Mouse (Mus musculus): ENCODE results near the gene Sec22b. TPM values are rescaled to one million over a fixed set of nuclear protein-coding genes. Genes with fewer than 3 reads are reported as not detected.

The Sec22b gene
- polyA plus RNA-seq, 1 experiment, result not detected

DNA sequence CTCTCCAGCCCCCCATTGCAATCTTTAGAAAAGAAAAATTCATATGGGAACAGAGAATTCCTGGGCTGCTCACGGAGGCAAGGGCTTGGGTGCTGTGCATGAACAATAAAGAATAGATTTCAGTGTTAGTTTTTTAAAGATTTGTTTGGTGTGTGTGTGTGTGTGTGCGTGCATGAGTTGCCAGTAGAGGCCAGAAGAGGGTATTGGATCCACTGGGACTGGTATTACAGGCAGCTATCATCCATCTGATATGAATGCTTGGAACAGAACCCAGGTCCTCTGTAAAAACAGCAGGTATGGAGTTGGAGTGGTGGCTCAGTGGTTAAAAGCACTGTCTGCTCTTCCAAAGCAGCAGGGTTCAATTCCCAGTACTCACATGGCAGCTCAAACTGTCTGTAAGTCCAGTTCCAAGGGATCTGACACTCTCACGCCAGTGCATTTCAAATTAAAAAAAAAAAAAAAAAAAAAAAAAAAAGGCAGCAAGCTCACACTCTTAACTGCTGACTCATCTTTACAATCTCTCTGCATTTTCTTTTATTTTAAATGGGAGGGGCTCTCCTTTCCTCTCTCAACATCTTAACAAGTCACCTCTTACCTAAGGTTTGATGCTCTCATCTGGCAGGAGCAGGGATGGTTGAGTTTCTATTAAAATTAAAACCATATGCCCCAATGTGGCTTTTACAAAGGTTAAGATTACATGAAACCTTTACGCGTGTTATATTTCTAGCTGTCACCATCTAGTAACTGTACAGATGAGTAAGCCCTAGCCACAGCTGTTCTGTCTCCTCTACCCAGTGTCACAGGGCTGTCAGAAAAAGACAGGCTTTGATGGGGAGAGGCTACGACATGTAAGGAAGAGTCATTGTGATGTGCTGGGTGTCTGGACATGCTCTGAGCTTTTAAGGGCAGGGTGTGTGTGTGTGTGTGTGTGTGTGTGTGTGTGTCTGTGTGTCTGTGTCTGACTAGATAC, 33.6 kb downstream of the Sec22b start:
- 91% methylated on average over 6 of the region's 6 CpGs for WGBS
- no peak for TF ChIP-seq CTCF (IDR thresholded peaks at IDR 0.05; ENCODE audit: insufficient read depth, low read depth, low read length)
- no peak for TF ChIP-seq POLR2A (IDR thresholded peaks at IDR 0.05; ENCODE audit: insufficient read depth, low read depth, low read length)
- no peak overlapping the region for H3K27ac ChIP-seq (ENCODE audit: insufficient read depth, low read depth, low read length)
- H3K4me3 ChIP-seq (ENCODE audit: insufficient read depth, low read depth, low read length), result no peak overlapping the region
- H3K4me1 ChIP-seq (ENCODE audit: control insufficient read depth, insufficient read depth, low read length), result peaks cover 8% of the 10 kb centered on the region

DNA sequence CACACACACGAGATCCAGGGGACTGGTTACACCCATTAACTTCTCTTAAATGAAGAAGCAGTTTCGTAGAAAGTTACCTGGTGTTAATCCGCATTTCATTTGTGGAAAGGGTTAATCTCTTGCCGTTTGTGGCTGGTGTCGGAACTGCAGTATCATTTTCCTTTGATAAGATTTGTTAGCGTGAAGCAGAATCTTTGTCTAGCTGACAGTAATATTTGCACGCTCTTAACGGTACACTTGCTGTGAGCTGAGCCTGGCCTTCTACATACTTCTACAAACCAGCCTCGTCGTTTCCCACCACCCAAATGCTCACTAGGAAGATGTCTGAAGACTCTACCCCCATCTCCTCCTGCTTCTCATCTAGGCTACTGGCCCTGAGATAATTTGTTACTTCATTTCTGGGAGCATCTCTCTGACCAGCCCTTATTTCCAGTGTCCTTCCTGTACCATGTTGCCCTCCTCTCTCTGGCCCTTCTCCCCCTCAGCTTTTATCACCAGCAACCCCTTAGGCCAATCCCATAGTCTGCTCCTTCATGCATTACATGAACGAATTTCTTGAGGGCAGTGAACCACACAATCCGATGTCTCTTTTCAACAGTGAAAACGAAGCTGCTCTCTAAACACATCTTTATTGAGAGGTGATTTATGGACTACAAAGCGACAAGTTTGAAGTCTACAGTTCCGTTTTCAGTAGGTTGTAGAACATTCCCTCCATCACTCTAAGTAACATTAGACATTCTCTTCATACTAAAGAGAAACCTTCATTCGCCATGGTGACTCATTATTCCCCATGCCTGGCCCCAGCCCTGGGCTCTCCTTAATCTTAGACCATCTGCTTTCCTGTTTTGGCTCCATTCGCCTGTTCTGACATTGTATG, 36.3 kb downstream of the Sec22b start:
- no peak overlapping the region for H3K27ac ChIP-seq (ENCODE audit: insufficient read depth, low read depth, low read length)
- WGBS, result 65% methylated on average over 17 of the region's 17 CpGs
- no peak for TF ChIP-seq CTCF (IDR thresholded peaks at IDR 0.05; ENCODE audit: insufficient read depth, low read depth, low read length)
- TF ChIP-seq POLR2A (IDR thresholded peaks at IDR 0.05; ENCODE audit: insufficient read depth, low read depth, low read length), result no peak
- H3K4me3 ChIP-seq (ENCODE audit: insufficient read depth, low read depth, low read length), result no peak overlapping the region
- peaks cover 13% of the 10 kb centered on the region for H3K4me1 ChIP-seq (ENCODE audit: control insufficient read depth, insufficient read depth, low read length)

DNA sequence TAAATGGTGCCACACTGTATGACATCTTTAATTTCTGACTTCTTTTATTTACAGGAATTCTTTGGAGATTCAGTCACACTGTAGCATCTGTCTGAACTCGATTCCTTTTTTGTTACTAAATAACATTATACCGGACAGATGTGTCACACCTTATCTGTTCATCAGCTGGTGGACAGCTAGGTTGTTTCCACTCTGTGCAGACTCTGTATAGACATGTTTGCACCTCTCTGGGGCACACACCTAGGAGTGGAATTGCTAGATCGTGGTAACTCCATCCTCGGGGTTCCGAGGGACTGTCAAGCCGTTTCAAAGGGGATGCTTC, 36.9 kb downstream of the Sec22b start:
- TF ChIP-seq POLR2A (IDR thresholded peaks at IDR 0.05; ENCODE audit: insufficient read depth, low read depth, low read length), result no peak
- TF ChIP-seq CTCF (IDR thresholded peaks at IDR 0.05; ENCODE audit: insufficient read depth, low read depth, low read length), result no peak
- Histone ChIP-seq H3K4me1 (ENCODE audit: control insufficient read depth, insufficient read depth, low read length) (peaks cover 15% of the 10 kb centered on the region), H3K27ac (ENCODE audit: insufficient read depth, low read depth, low read length) (no peak overlapping the region), H3K4me3 (ENCODE audit: insufficient read depth, low read depth, low read length) (no peak overlapping the region)
- 60% methylated on average over 6 of the region's 6 CpGs for WGBS

DNA sequence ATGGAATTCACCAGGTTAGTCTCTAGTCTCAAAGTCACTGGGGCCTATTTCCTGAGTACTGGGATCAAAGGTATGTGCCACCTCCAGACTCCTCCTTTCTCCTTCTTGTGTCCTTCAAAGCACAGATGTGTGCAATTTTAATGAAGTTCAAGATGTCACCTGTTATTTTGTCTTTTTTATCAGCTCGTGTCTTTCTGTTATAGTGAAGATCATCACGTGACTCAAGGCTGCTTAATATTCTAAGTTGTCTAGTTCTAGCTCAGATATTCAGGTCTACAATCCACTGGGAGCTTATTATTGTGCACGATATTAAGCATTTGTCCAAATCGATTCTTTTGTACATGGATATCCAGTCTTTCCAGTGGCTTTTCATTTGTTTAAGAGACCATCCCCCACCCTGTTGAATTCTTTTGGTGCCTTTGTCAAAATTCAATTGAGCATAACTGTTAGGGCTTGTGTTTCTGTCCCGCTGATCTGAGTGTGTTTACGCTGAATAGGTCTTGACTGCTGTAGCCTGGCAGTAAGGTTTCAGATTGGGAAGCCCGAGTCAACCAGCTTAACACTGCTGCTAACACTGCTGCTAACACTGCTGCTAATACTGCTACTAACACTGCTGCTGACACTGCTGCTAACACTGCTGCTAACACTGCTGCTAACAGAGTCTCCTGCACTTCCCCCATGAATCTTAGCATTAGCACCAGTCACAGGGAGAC, 38.0 kb downstream of the Sec22b start:
- WGBS, result 53% methylated on average over 7 of the region's 7 CpGs
- no peak overlapping the region for H3K4me3 ChIP-seq (ENCODE audit: insufficient read depth, low read depth, low read length)
- H3K4me1 ChIP-seq (ENCODE audit: control insufficient read depth, insufficient read depth, low read length), result peaks cover 15% of the 10 kb centered on the region
- no peak overlapping the region for H3K27ac ChIP-seq (ENCODE audit: insufficient read depth, low read depth, low read length)
- TF ChIP-seq CTCF (IDR thresholded peaks at IDR 0.05; ENCODE audit: insufficient read depth, low read depth, low read length) (no peak), POLR2A (IDR thresholded peaks at IDR 0.05; ENCODE audit: insufficient read depth, low read depth, low read length) (no peak)

- Histone ChIP-seq H3K27ac (ENCODE audit: insufficient read depth, low read depth, low read length) (no peak overlapping the region), H3K4me3 (ENCODE audit: insufficient read depth, low read depth, low read length) (no peak overlapping the region), H3K4me1 (ENCODE audit: control insufficient read depth, insufficient read depth, low read length) (peaks cover 15% of the 10 kb centered on the region)
- WGBS, result 36% methylated on average over 10 of the region's 10 CpGs
- TF ChIP-seq POLR2A (IDR thresholded peaks at IDR 0.05; ENCODE audit: insufficient read depth, low read depth, low read length), result no peak
- TF ChIP-seq CTCF (IDR thresholded peaks at IDR 0.05; ENCODE audit: insufficient read depth, low read depth, low read length), result no peak
Measured at GRCm38 (mm10) chr3:97939626-97940510, 38.9 kb downstream of the Sec22b start.

DNA sequence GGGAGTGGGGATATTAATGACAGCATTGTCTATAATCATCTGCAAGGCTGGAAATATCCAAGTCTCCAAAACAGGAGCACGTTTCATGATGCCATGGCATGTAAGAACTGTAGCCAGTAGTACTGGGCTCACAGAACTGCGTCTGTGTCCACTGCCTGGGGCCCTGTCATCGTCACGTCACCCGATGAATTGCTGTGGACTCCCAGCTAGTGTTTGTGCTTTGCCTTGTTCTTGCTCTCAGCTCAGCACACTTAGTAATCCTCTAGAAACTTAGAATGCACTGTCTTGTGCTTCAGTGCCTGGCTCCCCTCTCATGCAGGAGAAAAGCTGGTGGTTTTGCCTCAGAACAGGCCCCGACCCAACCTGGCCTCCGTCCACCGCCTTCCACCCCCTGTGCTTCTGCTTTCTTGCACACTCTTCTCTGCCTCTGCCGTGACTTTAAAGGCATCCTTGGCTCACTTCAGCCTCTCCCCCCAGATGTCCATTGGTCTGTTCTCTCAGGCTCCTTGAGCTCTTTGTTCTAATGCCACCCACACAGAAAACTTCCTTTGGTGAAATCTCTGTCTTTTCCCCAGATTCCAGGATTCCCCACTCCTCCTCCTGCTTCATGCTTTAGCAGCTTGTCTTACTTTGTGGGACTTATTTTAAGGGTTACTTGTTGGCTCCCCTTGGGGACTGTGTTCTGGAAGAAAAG, 39.7 kb downstream of the Sec22b start:
- Histone ChIP-seq H3K27ac (ENCODE audit: insufficient read depth, low read depth, low read length) (no peak overlapping the region), H3K4me3 (ENCODE audit: insufficient read depth, low read depth, low read length) (no peak overlapping the region), H3K4me1 (ENCODE audit: control insufficient read depth, insufficient read depth, low read length) (peaks cover 15% of the 10 kb centered on the region)
- 40% methylated on average over 9 of the region's 9 CpGs for WGBS
- TF ChIP-seq CTCF (IDR thresholded peaks at IDR 0.05; ENCODE audit: insufficient read depth, low read depth, low read length) (no peak), POLR2A (IDR thresholded peaks at IDR 0.05; ENCODE audit: insufficient read depth, low read depth, low read length) (no peak)

DNA sequence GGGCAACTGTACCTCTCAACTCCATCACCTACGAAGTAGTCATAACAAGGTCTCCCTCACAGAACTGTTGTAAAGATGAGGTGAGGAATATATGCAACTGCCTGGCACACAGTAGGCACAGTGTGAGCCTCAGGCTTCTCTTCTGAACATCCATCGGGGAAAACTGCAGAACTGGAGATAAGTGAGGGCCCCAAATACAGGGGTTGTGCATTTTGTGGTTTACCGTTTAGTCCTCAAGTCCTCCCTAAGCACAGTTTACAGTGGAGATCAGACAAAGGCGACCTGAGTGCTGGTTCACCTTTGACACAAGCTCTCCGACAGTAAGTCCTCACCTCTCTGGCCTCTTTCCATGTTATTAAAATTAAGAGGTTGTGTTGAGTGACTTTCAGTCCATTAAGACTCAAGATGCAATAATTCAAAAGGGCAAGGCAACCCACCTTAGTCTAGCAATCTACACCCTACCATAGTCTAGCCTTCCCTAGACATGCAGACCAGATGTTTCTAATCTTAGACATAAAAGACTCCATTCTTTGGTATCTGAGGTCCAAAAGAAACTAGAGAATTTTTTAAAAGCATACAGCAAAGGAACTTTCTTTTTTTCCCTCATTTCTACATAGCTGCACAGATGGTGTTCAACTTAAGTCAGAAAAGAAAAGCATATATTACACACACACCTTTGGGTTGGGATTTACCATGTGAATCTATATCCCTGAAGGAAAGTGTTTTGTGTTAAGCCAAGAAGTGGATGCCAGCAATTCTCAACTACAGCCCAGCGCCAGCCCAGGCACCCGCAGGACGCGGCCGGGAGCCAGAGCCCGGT, 40.7 kb downstream of the Sec22b start:
- H3K4me3 ChIP-seq (ENCODE audit: insufficient read depth, low read depth, low read length), result no peak overlapping the region
- H3K27ac ChIP-seq (ENCODE audit: insufficient read depth, low read depth, low read length), result no peak overlapping the region
- no peak for TF ChIP-seq CTCF (IDR thresholded peaks at IDR 0.05; ENCODE audit: insufficient read depth, low read depth, low read length)
- no peak for TF ChIP-seq POLR2A (IDR thresholded peaks at IDR 0.05; ENCODE audit: insufficient read depth, low read depth, low read length)
- 66% methylated on average over 11 of the region's 11 CpGs for WGBS
- peaks cover 15% of the 10 kb centered on the region for H3K4me1 ChIP-seq (ENCODE audit: control insufficient read depth, insufficient read depth, low read length)
